Mouse (Mus musculus) neural tube, postnatal 0 days (tissue): ENCODE results near the gene Prmt9. TPM values are rescaled to one million over a fixed set of nuclear protein-coding genes. Genes with fewer than 3 reads are reported as not detected.

Experiments used
- polyA plus RNA-seq: library from polyadenylated mRNA; unstranded; fragments of >200 nt; fragmentation: Nextera tagmentation; extraction: Ambion mirVana; gene quantifications from 2 replicates; pipeline ENCODE4 v1.2.1, GENCODE M21; 2015

Prmt9 gene
- 24.5 and 25.8 TPM in 2 replicates for polyA plus RNA-seq

DNA sequence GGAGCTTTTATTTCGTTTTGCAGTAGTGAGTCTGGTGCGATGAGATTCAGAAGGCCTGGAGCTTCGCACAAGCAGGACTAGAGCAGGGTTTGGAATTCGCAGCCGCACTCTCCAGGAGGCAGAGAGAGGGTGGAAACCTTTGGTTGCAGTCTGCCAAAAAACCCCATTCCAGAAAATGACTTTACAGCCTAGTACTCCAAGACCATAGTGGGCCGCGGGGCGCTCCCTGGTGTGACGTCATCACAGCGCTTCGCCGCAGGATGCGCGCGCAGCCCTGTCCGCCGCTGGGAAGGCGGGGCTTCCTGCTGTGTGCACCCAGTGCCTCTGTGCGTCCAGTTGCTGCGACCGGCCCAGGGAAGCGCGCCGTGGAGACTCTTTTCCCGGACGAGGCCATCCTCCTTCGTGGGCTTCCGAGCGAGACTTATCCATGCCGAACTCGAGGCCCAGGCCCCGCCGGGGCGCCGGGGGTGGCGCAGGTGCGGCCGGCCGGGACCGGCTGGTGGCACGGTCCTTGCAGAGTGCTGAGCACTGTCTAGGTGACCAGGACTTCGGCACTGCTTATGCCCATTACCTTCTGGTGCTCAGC, at the start of gene Prmt9:
Gene Prmt9, plus strand, starts transcription at position 277 of the 586 bp plus-strand sequence.

DNA sequence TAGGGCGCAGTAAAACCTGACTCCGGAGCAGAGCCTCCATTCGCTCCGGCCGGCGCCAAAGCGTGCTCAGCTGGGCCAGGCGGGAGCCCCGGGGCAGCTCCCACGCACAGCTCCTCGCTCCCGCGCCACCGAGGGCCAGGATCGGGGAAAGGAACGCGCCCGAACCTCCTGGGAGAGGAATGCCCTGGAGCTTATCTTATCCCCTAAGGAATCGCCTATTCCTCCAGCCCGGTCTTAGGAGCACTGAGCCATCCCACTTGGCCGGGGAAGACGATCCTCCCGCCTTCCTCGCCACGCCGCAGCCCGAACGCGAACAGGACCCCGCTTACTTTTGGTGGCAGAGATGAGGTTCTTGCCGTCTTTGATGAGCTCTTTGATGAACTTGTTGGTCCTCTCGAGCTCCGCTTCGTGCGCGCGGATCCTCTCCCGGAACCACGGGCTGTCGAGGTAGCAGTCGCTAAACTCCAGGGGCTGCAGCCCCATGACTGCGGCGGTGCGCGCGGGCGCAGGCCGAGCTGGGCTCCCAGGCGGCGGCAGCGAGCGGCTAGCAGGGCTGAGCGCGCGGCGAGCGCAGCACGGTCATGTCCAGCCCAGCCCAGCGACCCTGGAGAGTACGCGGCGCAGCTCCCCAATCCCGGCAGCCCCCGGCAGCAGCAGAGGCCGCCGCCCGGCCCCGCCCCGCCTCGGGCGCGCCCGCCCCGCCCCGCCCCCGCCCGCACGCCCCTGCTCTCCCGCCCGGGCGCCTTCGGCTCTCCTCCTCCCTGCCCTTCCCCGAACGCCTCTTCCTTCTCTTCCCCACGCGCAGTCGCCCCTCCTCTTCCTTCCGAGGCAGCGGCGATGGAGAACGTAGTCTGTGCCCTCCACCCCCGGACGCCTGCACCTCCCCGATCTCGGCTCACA, 31.6 kb upstream of the Prmt9 start, which contains the start of gene Arhgap10:
Gene Arhgap10, minus strand, starts transcription at position 653 of the 900 bp plus-strand sequence.

DNA sequence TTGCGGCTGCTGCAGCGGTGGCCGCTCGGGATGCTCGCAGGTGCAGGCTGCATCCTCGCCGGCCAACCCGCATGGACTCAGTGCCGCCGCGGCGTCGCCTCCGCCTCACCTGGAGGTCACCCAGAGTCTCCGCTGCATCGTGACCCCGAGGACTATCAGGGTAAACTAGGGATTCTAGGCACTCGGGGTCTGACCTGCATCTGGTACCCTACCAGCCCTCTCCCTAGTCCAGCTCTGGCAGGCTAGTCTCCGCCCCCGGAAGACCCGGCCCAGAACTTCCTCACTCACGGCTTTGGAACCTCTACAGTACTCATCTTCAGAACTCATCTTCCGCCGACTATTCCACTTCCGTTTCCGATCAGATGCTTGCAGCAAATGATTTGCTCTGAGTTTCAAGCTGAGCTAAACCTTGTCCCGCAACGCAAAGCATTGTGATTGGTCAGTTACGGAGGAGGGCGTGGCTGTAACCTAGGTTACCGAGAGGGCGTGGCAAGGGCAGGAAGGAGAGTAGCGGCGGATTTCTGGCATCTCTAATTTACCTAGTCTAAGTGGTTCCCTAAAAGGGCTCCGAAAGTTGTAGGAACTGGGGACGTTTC, 61.3 kb downstream of the Prmt9 start, which contains the start of gene Tmem184c:
Gene Tmem184c, minus strand, starts transcription at position 325 of the 596 bp plus-strand sequence.

Other genes with a start within 250 kb of the Prmt9 start
- 4.8 and 5.6 TPM in 2 replicates for gene Arhgap10, start 31.4 kb upstream of the Prmt9 start, polyA plus RNA-seq
- 65.7 and 66.7 TPM in 2 replicates for gene Tmem184c, start 61.3 kb downstream of the Prmt9 start, polyA plus RNA-seq
- gene Ednra, start 175.1 kb downstream of the Prmt9 start, polyA plus RNA-seq: 6.0 and 6.1 TPM in 2 replicates